Mouse (Mus musculus) gastrocnemius, postnatal 4 days (tissue): Measurements from ENCODE around the gene Vpreb3. TPM values are rescaled to one million over a fixed set of nuclear protein-coding genes. Genes with fewer than 3 reads are reported as not detected.
A peak's percentile ranks its signal among the peaks of the same experiment; 100 is the strongest.

ENCODE experiments used
- DNase-seq, 2 experiments: peaks; one replicate each; pipeline ENCODE4 v3.0.0; 2021 to 2022; ENCODE audit warnings: low spot score in 2 of 2, mixed read lengths in 2 of 2
- total RNA-seq, 2 experiments: library from RNA; stranded (reverse); gene quantifications; 2 replicates each; pipeline ENCODE4 v1.2.3; 2021

Gene Vpreb3
- total RNA-seq, 2 experiments from 2014 or later = 0.62 TPM; not detected in 1

- DNase-seq = no peak
These were observed 11.5 kb upstream of the Vpreb3 start for GRCm38 (mm10) chr10:75931311-75931710.

- DNase-seq = peak; percentile 38 to 54
These were observed 10.7 kb upstream of the Vpreb3 start for GRCm38 (mm10) chr10:75932081-75932678.

- no peak for DNase-seq
These were observed 10.0 kb upstream of the Vpreb3 start, which contains the start of gene Chchd10 for GRCm38 (mm10) chr10:75932891-75933290. Gene Chchd10, plus strand, starts transcription at chr10:75933130.

GRCm38 (mm10) chr10:75934991-75935390, 7.9 kb upstream of the Vpreb3 start:
- no peak for DNase-seq

- DNase-seq = peak in 1 of 2 experiments; percentile 40
These were observed 6.9 kb upstream of the Vpreb3 start, which contains the start of gene Mmp11 for GRCm38 (mm10) chr10:75935680-75936541. Gene Mmp11, minus strand, starts transcription at chr10:75936496.

- DNase-seq = no peak
These were observed 5.8 kb upstream of the Vpreb3 start for GRCm38 (mm10) chr10:75936909-75937667.

- DNase-seq = no peak
These were observed 4.8 kb upstream of the Vpreb3 start for GRCm38 (mm10) chr10:75937851-75938643.

- DNase-seq = no peak
These were observed 3.2 kb upstream of the Vpreb3 start for GRCm38 (mm10) chr10:75939481-75940234.

- DNase-seq = peak in 1 of 2 experiments; percentile 5
These were observed 2.3 kb upstream of the Vpreb3 start, which contains the start of gene Gm867 for GRCm38 (mm10) chr10:75940520-75940919. Gene Gm867, minus strand, starts transcription at chr10:75940672.

- no peak for DNase-seq
These were observed 1.6 kb upstream of the Vpreb3 start for GRCm38 (mm10) chr10:75941042-75941824.

- peak in 1 of 2 experiments; percentile 14 for DNase-seq
These were observed 1.4 kb downstream of the Vpreb3 start for GRCm38 (mm10) chr10:75944066-75944772.

- peak in 1 of 2 experiments; percentile 7 for DNase-seq
These were observed 2.4 kb downstream of the Vpreb3 start for GRCm38 (mm10) chr10:75945213-75945612.

- DNase-seq = peak in 1 of 2 experiments; percentile 5
These were observed 3.0 kb downstream of the Vpreb3 start for GRCm38 (mm10) chr10:75945896-75946295.

GRCm38 (mm10) chr10:75948079-75948478, 5.2 kb downstream of the Vpreb3 start:
- peak in 1 of 2 experiments; percentile 6 for DNase-seq

GRCm38 (mm10) chr10:75949053-75950045, 6.5 kb downstream of the Vpreb3 start:
- DNase-seq = no peak

- no peak for DNase-seq
These were observed 7.9 kb downstream of the Vpreb3 start for GRCm38 (mm10) chr10:75950791-75951210.

- no peak for DNase-seq
These were observed 8.7 kb downstream of the Vpreb3 start for GRCm38 (mm10) chr10:75951424-75952050.
